8 mouse cellular contexts compared by ENCODE assay signal in the genomic region with DNA sequence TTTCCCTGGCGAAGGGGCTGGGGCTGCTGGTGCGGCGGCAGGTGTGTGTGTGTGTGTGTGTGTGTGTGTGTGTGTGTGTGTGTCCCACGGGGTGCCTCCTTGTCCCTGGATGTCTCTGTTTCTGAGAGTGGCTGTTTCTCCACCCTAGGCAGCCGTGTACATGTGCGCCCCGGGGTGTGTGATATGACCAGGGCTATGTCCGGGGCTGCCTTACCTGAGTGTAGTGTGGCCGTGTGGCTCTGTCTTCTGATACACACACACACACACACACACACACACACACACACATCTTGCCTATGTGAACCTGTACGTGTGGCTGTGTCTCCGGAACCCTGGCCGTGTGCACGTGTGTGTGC. TPM values are rescaled to one million over a fixed set of nuclear protein-coding genes. Genes with fewer than 3 reads are reported as not detected.
DNase-seq lines count a peak whose midpoint lies in the region; TF ChIP-seq lines count a peak whose summit lies in the region.

No protein-coding gene starts in this region.

- H3K4me3 ChIP-seq in testis, adult 2 months (ENCODE audit: control insufficient read depth, low read depth, low read length) = peak overlapping the region; percentile 80

- no peaks in the 10 kb centered on the region for H3K27me3 ChIP-seq in testis, adult 2 months (ENCODE audit: control insufficient read depth, insufficient read depth, low read length)

- H3K4me1 ChIP-seq in testis, adult 2 months (ENCODE audit: control insufficient read depth, insufficient read depth, low read length) = peaks cover 13% of the 10 kb centered on the region

- H3K27ac ChIP-seq in testis, adult 2 months (ENCODE audit: control insufficient read depth, insufficient read depth, low read depth, low read length) = no peak overlapping the region

- H3K36me3 ChIP-seq in testis, adult 2 months (ENCODE audit: control insufficient read depth, insufficient read depth, low read length) = no peaks in the 10 kb centered on the region

- no peak for TF ChIP-seq POLR2A in testis, adult 2 months (IDR thresholded peaks at IDR 0.05; ENCODE audit: control insufficient read depth, low read depth, low read length)

- no peak for TF ChIP-seq CTCF in testis, adult 2 months (IDR thresholded peaks at IDR 0.05; ENCODE audit: control insufficient read depth, insufficient read depth, insufficient replicate concordance, low read depth, low read length)

- DNase-seq in embryo, embryonic 10 days (ENCODE audit: low spot score) = peak; percentile 27
- no peak for DNase-seq in embryo, embryonic 9.5 days (ENCODE audit: extremely low spot score)
- DNase-seq in testis, postnatal 14 days (ENCODE audit: low spot score) = no peak
- DNase-seq in induced T-regulatory cell, adult 2 months (ENCODE audit: low read depth) = peak; percentile 55
- DNase-seq in lung, postnatal 36 days = peak; percentile 35
- peak; percentile 53 for DNase-seq in testis, postnatal 10 days (ENCODE audit: low spot score)
- DNase-seq in spleen, adult 18-20 months = no peak

RNA-seq across cellular contexts. Expression of gene Slc6a6, which starts 0.6 kb away (rescaled TPM):
- 108 and 114 TPM in 2 replicates for polyA plus RNA-seq in testis, adult 2 months (2012; rRNA removed)

Comparison
In these comparisons a context has a peak if more than half of its experiments do, and no peak if none do; other contexts are left out.
1. DNase-seq: peak in embryo, embryonic 10 days (single experiment), induced T-regulatory cell, adult 2 months (single experiment), lung, postnatal 36 days (single experiment) and testis, postnatal 10 days (single experiment); none in embryo, embryonic 9.5 days (single experiment), testis, postnatal 14 days (single experiment) and spleen, adult 18-20 months (0 of 2).